Mouse (Mus musculus): ENCODE results near the gene Tmem109. TPM values are rescaled to one million over a fixed set of nuclear protein-coding genes. Genes with fewer than 3 reads are reported as not detected.

Gene Tmem109
- total and polyA plus RNA-seq, 2 experiments from 2014 or later, result 22.9 to 39.3 TPM

DNA sequence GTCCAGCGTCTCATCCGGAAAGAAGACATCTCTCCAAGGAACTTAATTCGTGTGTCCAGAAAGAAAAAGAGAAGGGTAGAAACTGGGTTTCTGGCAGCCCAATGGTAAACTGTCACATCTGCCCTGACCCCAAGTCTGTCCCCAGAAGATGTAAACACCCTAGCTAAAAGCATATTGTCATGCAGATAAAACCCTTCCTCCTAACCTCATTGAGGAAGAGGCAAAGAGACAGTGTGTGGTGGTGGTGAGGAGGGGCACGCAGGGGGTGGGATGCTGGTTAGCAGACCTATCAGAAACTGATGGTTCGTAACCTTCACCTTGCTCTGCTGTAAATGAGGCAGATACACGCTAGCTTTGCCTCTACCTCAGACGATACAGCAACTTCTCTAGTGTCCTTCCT is 60.5 kb downstream of the Tmem109 start:
- Histone ChIP-seq H3K36me3 (ENCODE audit: insufficient read depth, low read length) (no peaks in the 10 kb centered on the region), H3K27me3 (ENCODE audit: insufficient read depth, low read length) (no peaks in the 10 kb centered on the region), H3K4me3 (ENCODE audit: low read depth, low read length) (no peak overlapping the region), H3K4me1 (ENCODE audit: insufficient read depth, low read length) (no peaks in the 10 kb centered on the region), H3K9me3 (ENCODE audit: low read length) (no peaks in the 10 kb centered on the region), H3K9ac (replicated peaks; ENCODE audit: low read length, poor library complexity, severe bottlenecking) (no peak overlapping the region), H3K4me2 (ENCODE audit: low read depth, low read length, poor library complexity, severe bottlenecking) (no peak overlapping the region), H3K27ac (ENCODE audit: low read depth, low read length) (no peak overlapping the region)
- no peak for TF ChIP-seq CTCF (IDR thresholded peaks at IDR 0.05)
- WGBS, result 61% methylated on average over 7 of the region's 7 CpGs
- no peak for ATAC-seq (ENCODE audit: low FRiP score)
- no peak for DNase-seq (ENCODE audit: low spot score)

Other genes with a start within 250 kb of the Tmem109 start
- 2.6 and 2.9 TPM in 2 replicates for gene Vwce, start 247.8 kb downstream of the Tmem109 start, total RNA-seq (2014; rRNA removed)
- 1.9 and 2.2 TPM in 2 replicates for gene Vwce, start 247.8 kb downstream of the Tmem109 start, polyA plus RNA-seq (2015; fragmentation: Nextera tagmentation; extraction: Ambion mirVana)
- gene Pga5, start 203.9 kb downstream of the Tmem109 start, total RNA-seq (2014; rRNA removed), result not detected in 2 replicates
- gene Pga5, start 203.9 kb downstream of the Tmem109 start, polyA plus RNA-seq (2015; fragmentation: Nextera tagmentation; extraction: Ambion mirVana), result not detected in 2 replicates
- gene Vps37c, start 193.3 kb downstream of the Tmem109 start, total RNA-seq (2014; rRNA removed), result 17.5 and 22.4 TPM in 2 replicates
- 22.9 and 28.0 TPM in 2 replicates for gene Vps37c, start 193.3 kb downstream of the Tmem109 start, polyA plus RNA-seq (2015; fragmentation: Nextera tagmentation; extraction: Ambion mirVana)
- gene Cd5, start 143.0 kb downstream of the Tmem109 start, total RNA-seq (2014; rRNA removed), result 0.55 and 0.85 TPM in 2 replicates
- 0.50 and 0.53 TPM in 2 replicates for gene Cd5, start 143.0 kb downstream of the Tmem109 start, polyA plus RNA-seq (2015; fragmentation: Nextera tagmentation; extraction: Ambion mirVana)
- not detected in 2 replicates for gene Cd6, start 51.9 kb downstream of the Tmem109 start, total RNA-seq (2014; rRNA removed)
- gene Cd6, start 51.9 kb downstream of the Tmem109 start, polyA plus RNA-seq (2015; fragmentation: Nextera tagmentation; extraction: Ambion mirVana), result 0.22 TPM in 1 of 2 replicates, not detected in the other
- 1.3 and 1.7 TPM in 2 replicates for gene Slc15a3, start 42.3 kb downstream of the Tmem109 start, total RNA-seq (2014; rRNA removed)
- gene Slc15a3, start 42.3 kb downstream of the Tmem109 start, polyA plus RNA-seq (2015; fragmentation: Nextera tagmentation; extraction: Ambion mirVana), result 0.33 and 0.56 TPM in 2 replicates
- gene Tmem132a, start 12.1 kb downstream of the Tmem109 start, total RNA-seq (2014; rRNA removed), result 403 and 429 TPM in 2 replicates
- 207 and 213 TPM in 2 replicates for gene Tmem132a, start 12.1 kb downstream of the Tmem109 start, polyA plus RNA-seq (2015; fragmentation: Nextera tagmentation; extraction: Ambion mirVana)
- 281 and 298 TPM in 2 replicates for gene Prpf19, start 13.2 kb upstream of the Tmem109 start, total RNA-seq (2014; rRNA removed)
- 37.8 and 38.1 TPM in 2 replicates for gene Prpf19, start 13.2 kb upstream of the Tmem109 start, polyA plus RNA-seq (2015; fragmentation: Nextera tagmentation; extraction: Ambion mirVana)
- 0.14 and 0.82 TPM in 2 replicates for gene Zp1, start 38.6 kb upstream of the Tmem109 start, total RNA-seq (2014; rRNA removed)
- gene Zp1, start 38.6 kb upstream of the Tmem109 start, polyA plus RNA-seq (2015; fragmentation: Nextera tagmentation; extraction: Ambion mirVana), result 0.98 and 1.4 TPM in 2 replicates
- gene Ptgdr2, start 55.2 kb upstream of the Tmem109 start, total RNA-seq (2014; rRNA removed), result 1.0 and 1.4 TPM in 2 replicates
- 0.09 and 0.16 TPM in 2 replicates for gene Ptgdr2, start 55.2 kb upstream of the Tmem109 start, polyA plus RNA-seq (2015; fragmentation: Nextera tagmentation; extraction: Ambion mirVana)
- gene Ccdc86, start 67.3 kb upstream of the Tmem109 start, total RNA-seq (2014; rRNA removed), result 6.5 and 6.7 TPM in 2 replicates
- gene Ccdc86, start 67.3 kb upstream of the Tmem109 start, polyA plus RNA-seq (2015; fragmentation: Nextera tagmentation; extraction: Ambion mirVana), result 13.1 and 13.5 TPM in 2 replicates
- not detected in 2 replicates for gene Ms4a10, start 92.7 kb upstream of the Tmem109 start, total RNA-seq (2014; rRNA removed)
- gene Ms4a10, start 92.7 kb upstream of the Tmem109 start, polyA plus RNA-seq (2015; fragmentation: Nextera tagmentation; extraction: Ambion mirVana), result not detected in 2 replicates
- not detected in 2 replicates for gene Ms4a15, start 111.2 kb upstream of the Tmem109 start, total RNA-seq (2014; rRNA removed)
- 0.09 TPM in 1 of 2 replicates, not detected in the other for gene Ms4a15, start 111.2 kb upstream of the Tmem109 start, polyA plus RNA-seq (2015; fragmentation: Nextera tagmentation; extraction: Ambion mirVana)
- gene Ms4a18, start 136.0 kb upstream of the Tmem109 start, total RNA-seq (2014; rRNA removed), result not detected in 2 replicates
- not detected in 2 replicates for gene Ms4a18, start 136.0 kb upstream of the Tmem109 start, polyA plus RNA-seq (2015; fragmentation: Nextera tagmentation; extraction: Ambion mirVana)
- gene Ms4a8a, start 199.1 kb upstream of the Tmem109 start, total RNA-seq (2014; rRNA removed), result not detected in 2 replicates
- gene Ms4a8a, start 199.1 kb upstream of the Tmem109 start, polyA plus RNA-seq (2015; fragmentation: Nextera tagmentation; extraction: Ambion mirVana), result not detected in 2 replicates
- gene 1700017D01Rik, start 248.9 kb upstream of the Tmem109 start, total RNA-seq (2014; rRNA removed), result not detected in 2 replicates
- not detected in 2 replicates for gene 1700017D01Rik, start 248.9 kb upstream of the Tmem109 start, polyA plus RNA-seq (2015; fragmentation: Nextera tagmentation; extraction: Ambion mirVana)

All from midbrain, postnatal 0 days (tissue).